Mouse (Mus musculus): ENCODE data around the gene Fmo5.

The Fmo5 gene

DNA sequence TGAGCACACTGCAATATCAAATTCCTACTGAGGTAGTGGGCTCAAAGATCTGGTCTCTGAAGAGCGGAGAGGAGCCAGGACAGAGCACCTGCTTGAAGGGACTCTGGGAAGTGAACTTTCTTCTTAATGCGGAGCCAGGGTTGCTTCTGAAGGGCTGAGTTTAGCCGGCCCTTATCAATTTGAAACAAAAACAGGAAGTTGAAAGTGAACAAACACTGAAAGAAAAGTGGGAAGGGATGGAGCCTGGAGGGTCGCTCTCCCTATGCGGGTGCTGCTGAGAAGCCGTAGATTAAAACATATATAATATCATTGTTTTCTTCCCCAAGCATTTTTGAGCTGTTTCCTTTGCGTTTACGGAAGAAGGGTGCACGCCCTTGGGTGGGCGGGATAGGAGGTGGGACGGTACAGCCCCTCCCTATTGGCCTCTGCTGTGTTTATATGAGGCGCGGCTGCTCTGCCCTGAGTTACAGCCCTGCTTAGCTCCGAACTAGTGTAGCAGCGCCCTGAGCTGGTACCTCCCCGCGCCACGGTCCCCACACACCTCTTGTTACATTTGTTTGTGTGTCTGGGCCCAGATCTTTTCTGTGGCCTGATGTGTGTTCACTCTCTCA, at the start of gene Fmo5:
Fmo5 (plus strand) TSS at position 414 of the 611 bp plus-strand sequence.
- in situ Hi-C loops (cut with MboI; ENCODE audit: low sequenced_read_pairs), result no loop called here

DNA sequence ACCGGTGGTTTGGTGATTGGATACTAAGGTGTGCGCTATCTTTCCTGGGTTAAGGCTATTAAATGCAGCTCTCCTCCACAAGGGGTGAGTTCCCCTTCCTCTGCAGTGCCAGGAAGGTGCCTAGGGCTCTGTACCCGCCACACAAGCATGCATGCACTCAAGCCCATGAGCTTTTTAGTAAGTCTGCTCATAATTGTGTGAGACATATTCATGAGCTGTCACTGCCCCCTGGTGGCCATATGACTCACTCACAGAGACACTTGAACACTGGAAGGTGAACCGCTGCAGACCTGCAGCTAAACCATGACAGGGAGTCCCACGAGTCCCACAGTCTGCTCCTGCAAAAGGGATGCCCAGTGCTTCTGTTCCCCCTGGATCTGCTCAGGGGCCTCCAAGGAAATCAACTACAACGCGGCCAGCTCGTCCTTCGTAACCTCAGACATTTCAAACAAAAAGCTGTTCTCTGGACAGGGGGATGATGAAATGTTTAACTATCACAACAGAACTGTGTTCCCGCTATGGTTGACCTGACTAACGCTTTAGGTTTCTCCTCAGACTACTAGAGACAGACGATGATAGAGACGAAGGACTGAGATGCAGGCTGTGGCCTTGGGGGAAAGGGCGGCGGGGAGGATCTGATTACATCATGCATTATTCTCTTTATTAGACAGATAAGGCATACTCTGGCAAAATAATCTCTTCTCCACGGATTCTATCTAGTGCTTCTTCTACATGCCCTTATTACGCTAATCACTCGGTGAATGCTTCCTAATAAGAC, 43.0 kb upstream of the Fmo5 start:
- in situ Hi-C loops (cut with MboI; ENCODE audit: low sequenced_read_pairs), result no loop called here

DNA sequence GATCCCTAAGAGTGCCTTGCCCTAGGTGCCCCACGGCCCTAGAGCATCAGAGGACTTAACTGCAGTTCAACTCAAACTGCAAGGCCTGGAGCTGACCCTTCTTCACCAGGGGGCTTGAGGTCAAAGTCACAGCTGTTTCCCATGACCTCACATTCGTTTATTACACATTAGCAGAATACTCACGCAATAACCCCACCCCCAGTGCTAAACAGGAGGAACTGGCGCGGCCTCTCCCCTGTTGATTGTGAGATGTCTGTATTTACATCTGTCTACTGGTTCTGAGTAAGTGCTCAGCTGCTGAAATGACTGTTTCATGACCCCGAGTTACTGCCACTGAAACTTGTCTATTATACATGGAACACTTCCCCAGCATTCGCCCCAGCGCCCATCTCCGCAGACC, 40.9 kb upstream of the Fmo5 start:
- in situ Hi-C loops (cut with MboI; ENCODE audit: low sequenced_read_pairs), result no loop called here

DNA sequence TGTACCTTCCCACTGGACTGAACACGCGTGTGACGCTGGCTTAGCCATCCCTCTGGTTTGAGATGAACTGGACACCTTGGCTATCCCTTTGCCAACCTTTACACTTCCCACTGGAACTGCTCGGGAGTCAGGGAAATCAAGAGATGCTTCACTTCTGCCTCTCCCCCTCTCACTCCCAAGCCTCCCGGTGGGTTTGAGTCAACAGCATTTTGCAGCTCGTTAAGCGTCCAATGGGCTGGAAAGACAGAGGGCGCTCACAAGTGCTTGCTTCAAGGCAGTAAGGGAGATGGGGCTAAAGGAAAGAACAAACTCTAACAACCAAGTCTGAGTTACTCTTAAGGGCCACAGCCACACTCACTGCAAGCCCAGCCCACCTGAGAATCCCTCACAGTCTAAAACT, 37.9 kb upstream of the Fmo5 start:
- in situ Hi-C loops (cut with MboI; ENCODE audit: low sequenced_read_pairs), result no loop called here

DNA sequence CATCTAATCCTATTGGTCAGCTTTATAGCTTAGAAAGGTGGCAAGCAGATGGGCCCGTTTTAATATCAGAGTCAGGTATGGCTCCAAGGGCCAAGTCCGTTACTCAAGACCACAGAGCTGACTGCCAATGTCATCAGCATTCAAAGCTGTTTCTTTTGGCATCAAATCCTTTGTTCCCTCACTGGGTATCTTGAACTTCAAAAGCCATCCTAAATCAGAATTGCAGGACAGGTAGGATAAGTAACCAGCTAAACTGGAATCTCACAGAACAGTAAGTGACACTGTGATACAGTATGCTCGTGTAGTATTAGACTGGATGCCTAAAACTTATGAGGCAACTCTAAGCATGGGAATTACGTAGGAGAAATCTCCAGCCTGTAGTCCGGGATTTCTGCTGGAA, 35.5 kb upstream of the Fmo5 start:
- in situ Hi-C loops (cut with MboI; ENCODE audit: low sequenced_read_pairs), result no loop called here

DNA sequence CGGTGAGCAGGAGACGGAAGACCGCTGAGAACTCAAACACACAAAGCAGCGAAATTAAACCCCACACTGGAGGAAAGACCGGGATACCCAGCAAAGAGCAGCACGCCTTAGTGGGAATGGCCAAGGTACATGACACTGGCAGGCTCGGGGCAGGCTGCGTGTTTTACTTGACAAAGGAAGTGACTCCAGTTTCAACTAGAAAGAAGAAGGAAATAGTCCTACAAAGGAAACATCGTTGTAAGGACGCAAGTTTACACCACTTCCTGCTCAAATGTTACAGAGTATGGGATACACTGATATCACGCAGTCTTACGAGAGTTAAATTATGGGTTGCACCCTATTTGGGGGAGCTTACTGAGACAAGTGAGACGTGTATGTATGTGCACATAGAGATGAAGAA, 34.5 kb upstream of the Fmo5 start:
- in situ Hi-C loops (cut with MboI; ENCODE audit: low sequenced_read_pairs), result no loop called here

DNA sequence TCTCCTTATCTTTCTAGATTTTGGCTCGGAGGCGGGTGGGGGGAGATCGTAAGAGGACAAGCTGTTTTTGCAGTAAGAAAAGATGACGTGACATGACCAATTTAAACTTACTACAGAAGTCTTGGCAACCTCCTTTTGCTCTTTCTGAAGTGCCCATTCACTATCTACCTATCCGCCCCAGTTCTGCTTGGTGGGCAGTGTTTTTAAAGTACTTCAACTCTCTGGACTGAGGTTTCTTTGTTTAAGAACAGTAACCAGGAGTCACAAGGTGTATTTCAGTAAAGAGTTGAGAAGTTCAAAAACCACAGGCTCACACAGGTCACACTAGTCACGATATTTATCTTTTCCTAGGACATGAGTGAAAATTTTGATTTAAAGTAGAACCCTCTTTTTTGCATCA, 33.5 kb upstream of the Fmo5 start:
- in situ Hi-C loops (cut with MboI; ENCODE audit: low sequenced_read_pairs), result no loop called here

DNA sequence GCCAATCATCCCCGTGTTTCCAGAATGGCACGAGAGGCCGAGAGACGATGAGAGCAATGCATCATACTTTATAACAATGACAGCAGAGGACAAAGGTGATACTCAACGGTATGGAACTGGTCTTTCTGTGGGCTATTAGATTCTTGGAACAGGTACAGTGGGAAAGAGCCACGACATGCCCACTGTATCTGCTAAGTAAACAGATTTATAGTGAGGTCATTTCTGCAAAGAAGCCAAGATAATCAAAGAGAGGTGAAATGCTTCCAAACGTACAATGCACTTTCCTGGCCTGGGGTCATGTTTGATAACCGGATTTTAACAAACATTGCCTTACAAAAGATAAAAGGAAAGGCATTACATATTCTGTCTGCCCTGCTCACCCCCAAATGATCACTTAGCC, 31.8 kb upstream of the Fmo5 start:
- in situ Hi-C loops (cut with MboI; ENCODE audit: low sequenced_read_pairs), result no loop called here

DNA sequence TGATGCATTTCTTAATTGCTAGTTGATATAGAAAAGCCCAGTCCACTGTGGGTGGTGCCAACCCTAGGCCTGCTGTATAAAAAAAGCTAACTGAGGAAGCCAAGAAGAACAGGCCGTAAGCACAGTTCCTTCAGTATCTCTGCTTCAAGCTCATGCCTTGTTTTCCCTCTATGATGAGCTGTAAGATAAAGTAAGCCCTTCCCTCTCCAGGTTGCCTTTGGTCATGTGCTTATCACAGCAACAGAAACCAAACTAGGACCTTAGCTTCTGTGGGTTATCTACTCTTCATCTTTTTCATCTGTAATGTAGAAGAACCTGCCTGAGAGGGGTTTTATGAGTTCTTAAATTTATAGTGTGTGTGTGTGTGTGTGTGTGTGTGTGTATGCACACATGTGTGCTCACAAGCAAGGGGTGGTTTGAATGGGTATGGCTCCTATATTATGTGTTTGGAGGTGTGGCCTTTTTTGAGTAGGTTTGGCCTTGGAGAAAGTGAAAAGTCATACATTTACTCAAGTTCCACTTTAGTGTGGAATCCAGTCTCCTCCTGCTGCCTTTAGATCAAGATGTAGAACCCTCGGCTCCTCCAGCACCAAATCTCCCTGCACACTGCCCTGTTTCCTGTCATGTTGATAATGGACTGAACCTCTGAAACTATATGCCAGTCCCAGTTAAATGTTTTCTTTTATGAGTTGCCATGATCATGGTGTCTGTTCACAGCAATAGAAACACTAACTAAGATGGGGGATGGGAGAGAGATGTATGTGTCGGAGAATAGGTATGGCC, 28.4 kb upstream of the Fmo5 start:
- in situ Hi-C loops (cut with MboI; ENCODE audit: low sequenced_read_pairs), result no loop called here

DNA sequence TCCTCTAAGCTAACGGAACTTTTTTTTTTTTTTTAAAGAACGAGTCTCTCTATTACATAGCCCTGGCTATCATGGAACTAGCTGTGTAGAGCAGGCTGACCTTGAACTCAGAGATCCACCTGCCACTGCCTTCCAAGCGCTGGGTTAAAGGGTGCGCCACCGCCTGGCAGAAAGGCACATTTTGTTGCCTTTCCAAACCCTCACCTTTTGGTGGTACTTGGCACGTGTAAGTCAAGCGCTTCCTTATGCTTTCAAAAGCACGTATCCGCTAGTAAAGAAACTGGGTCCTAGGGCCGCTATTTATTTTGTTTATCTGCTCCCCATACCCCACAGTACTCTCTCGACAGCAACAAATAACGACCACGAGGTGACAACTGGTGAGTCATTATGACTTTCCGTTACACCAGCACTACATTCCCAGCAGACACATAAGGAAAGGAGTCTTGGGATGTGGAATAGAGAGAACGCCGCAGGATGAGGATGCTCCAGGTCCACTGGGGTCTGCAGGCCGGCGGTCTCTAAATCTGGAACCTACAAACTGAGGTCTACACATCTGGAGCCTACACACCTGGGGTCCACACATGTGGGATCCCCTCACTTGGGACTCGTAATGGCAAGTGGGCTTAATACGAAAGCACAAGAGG, 19.3 kb upstream of the Fmo5 start:
- in situ Hi-C loops (cut with MboI; ENCODE audit: low sequenced_read_pairs), result no loop called here

DNA sequence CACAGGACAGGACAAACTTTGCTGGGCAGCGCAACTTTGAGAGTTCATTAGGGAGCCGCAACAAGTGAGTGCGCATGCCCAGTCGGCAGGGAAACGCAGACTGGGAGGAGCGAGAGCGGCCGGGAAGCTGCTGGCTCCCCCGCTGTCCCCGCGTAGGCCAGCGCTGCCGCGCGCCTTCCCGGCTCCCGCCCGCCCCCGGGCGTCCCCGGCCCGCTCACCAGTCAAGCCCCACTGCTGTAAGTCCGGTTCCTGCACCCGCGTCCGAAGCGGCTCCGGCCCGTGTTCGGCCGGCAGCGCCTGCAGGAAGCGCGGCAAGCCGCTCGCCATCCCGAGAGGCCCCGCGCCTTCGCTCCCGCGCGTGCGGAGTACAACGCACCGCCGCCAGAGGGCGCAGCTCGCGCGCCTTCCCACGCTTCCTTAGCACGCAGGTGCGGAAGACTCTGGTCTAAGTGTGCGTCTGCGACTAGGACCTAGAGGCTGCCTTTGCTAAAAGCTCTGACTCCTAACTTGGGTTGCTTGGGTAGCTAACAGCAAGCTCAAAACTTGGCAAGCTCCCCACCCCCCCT, 18.7 kb upstream of the Fmo5 start, which contains the start of gene Chd1l:
Chd1l (minus strand) TSS at position 359 of the 566 bp plus-strand sequence.
- in situ Hi-C loops (cut with MboI; ENCODE audit: low sequenced_read_pairs), result no loop called here

DNA sequence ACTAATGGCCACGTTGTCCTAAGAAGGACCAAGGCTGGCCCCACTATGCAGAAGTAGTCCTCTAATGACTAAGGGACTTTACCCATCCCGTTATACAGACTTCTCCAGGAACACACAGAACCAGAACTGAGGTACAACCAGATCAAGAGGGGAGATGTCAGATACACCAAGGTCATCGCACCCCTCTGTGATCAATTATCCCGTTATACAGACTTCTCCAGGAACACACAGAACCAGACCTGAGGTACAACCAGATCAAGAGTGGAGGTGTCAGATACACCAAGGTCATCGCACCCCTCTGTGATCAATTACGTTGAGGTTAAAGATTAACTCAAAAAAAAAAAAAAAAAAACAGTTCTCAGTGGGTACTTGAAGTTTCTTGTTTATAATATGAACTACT, 17.6 kb upstream of the Fmo5 start:
- in situ Hi-C loops (cut with MboI; ENCODE audit: low sequenced_read_pairs), result no loop called here

DNA sequence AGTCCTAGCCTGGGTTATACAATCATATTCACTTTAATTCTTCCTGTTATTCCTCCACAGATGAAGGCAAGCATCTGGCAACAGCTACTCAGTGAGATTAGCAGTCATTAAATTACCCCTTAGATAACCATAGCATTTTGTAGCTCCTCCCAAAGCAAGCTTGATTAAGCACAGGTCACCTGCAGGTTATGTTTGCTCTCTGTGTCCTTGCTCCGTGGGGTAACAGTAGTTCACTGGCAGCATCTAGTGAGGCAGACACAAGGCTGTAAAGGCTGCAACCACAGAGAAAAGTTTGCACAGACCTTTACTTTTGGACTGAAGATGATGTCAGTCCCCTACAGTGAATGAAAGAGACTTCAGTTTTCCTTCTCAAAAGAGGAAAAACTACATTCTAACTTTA, 13.4 kb upstream of the Fmo5 start:
- in situ Hi-C loops (cut with MboI; ENCODE audit: low sequenced_read_pairs), result no loop called here

DNA sequence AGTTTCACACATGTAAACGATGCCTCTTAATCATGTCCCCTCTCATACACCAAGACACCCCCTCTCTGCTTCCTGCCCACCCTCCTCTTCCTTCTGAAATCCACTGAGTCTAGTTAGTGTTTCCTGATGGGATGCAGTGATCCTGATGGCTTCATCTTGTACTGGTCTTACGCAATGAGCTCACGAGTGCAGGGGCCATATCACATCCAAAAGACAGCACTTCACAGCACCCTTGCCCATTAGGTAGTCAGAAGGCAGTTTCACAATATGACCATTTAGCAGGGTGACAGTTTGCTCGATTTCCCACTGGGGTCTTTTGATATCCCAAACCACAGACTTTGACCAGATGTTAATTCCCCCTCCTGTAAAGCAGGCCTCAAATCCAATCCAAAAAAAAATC, 12.7 kb upstream of the Fmo5 start:
- in situ Hi-C loops (cut with MboI; ENCODE audit: low sequenced_read_pairs), result no loop called here

DNA sequence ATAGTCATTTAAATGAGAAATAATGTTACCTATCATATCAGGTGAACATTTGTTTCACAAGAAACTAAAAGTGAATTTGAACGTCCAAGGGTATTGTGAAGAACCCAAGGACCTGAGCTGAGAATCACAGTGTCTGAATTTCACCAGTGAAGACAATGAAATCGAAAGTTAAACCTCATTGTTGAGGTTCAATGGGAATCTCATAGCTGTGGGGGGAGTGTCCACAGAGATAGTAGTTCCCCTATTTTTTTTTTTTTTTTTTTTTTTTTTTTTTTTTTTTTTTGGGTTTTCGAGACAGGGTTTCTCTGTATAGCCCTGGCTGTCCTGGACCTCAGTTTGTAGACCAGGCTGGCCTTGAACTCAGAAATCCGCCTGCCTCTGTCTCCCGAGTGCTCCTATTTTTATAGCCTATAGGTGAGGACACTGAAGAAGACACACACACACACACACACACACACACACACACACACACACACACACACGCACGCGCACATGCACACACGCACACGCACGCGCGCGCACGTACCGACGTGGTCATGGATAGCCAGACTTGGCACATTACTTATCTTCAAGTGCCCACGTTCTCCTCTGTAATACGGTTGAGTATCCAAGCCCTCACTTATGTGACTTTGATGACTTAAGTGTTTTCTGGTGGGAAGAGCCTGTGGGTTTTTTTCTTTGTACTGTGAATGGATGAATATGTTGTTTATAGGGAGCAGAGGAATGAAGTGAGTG, 11.3 kb upstream of the Fmo5 start:
- in situ Hi-C loops (cut with MboI; ENCODE audit: low sequenced_read_pairs), result no loop called here

DNA sequence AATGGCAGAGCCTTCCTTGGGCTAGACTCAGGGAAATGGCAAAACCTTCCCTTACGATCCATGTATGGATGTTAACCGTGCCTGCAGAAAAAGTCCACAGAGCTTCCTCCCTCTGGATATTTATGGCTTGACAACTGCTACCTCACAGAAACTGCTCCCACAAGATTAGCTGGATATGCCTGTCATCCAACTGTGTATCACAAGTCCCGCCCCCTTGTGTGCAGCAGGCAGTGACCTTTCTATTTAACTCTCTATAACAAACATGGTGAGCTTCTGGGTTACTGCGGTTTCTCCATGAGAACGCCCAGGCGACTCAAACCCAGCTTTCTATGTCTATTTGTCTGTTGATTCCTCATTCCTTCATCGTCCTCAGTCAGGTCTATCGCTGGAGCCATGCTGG, 10.7 kb upstream of the Fmo5 start:
- in situ Hi-C loops (cut with MboI; ENCODE audit: low sequenced_read_pairs), result no loop called here

DNA sequence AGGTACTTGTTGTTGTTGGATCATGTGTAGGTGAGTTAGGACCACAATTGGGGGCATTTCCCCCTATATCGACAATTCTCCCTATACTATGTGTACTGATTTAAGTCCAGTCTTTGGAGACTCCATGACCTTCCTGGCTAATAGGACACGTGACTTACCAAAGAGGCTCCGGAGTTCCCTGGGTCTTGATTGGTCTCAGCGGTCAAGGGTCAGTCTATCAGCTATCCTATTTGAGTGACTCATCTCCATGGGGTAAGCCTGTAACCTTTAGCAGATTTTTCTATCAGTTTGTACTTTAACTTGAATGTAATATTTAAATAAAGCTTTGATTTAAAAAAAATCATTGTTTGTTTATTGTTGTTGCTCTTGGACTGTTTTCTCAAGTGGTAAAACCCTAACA, 7.9 kb upstream of the Fmo5 start:
- in situ Hi-C loops (cut with MboI; ENCODE audit: low sequenced_read_pairs), result no loop called here

DNA sequence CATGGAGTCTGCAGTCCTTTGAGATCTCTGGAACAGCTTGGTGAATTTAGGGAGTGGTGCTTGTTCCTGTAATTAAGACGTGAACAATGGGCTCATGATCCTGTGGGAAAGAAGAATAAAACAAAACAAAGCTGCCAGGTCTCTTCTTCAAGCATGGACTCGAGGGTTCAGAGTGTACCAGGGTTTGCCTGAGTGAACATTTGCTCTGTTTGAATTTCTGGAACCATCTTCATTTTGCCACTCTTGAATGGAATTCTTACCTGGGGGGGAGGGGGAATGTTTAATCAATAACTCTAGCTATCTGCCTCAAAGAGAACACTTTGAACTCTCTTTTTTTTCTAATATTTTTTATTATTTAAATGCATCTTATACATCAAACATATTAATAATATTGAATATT, 4.0 kb upstream of the Fmo5 start:
- in situ Hi-C loops (cut with MboI; ENCODE audit: low sequenced_read_pairs), result no loop called here

DNA sequence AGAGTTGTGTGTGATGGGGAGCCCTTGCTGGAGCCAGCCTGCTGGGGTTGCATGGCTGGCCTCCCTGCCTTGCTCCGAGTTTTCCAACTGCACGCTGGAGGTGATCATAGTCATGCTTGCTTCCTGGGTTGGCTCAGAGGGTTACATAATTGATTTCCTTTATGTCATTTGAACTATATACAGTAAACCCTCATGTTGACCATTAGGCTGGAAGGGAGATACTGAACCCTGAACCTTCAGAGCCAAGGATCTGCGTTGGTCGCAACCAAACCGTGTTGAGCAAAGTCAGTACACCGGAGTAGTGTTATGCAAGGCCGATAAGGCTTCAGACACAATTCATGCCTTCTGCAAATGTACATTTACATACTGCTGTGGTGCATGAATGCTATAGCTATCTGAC, 711 bp upstream of the Fmo5 start:
- in situ Hi-C loops (cut with MboI; ENCODE audit: low sequenced_read_pairs), result no loop called here

DNA sequence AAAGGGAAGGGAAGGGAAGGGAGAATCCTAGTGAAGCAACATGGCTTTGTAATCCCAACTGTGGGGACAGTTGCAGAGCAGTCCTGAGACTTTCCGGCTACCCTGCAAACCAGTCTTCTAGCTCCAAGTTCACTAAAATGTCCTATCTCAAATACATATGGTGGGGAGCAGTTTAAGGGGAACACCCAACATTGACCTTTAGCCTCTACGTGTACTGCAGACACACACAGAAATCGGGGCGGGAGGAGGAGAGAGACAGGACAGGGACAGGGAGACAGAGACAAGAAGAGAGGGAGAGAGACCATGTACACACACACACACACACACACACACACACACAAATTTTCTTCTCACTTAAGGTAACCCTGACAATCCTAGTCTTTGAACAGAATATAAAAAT, 1.3 kb downstream of the Fmo5 start:
- in situ Hi-C loops (cut with MboI; ENCODE audit: low sequenced_read_pairs), result no loop called here

DNA sequence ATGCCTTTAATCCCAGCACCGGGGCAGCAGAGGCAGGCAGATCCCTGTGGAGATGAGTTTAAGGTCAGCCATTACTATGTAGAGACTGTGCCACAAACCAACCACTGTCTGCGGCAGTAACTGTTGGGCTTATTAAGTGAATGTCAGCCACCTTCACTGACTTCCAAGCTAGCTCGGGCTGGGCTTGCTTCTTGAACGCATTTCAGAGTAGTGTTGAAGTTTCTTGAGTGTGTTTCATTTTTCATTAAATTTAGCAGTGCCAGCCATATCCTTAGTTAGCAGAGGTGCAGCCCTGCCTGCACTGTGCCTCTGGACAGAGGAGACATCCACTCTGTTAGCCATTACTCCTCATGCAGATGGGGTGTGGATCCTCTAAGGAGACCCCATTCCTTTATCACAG, 2.1 kb downstream of the Fmo5 start:
- in situ Hi-C loops (cut with MboI; ENCODE audit: low sequenced_read_pairs), result no loop called here

Measured in CH12F3 (cell line).